Mouse (Mus musculus): ENCODE data around the gene Gdap2.

Gdap2 gene

GRCm38 (mm10) chr3:100246286-100246825, 84.2 kb downstream of the Gdap2 start:
- no peak for DNase-seq (ENCODE audit: low spot score in 2 of 2)

Data from natural killer cell, adult 2 months (primary cell).